Mouse (Mus musculus) midbrain, embryonic 13.5 days (tissue): ENCODE measurements at regions not wholly inside any gene's neighbourhood (a gene's known extent, or its start where the extent isn't known, plus 50 kb on each side); places are given as distances from the start of the nearest gene placed in this dataset.
"Not testable (repeated sequence)": the region's sequence is repeated elsewhere in the genome, so short reads cannot be mapped to it uniquely, and the experiment has no call there.

Experiments used
- ATAC-seq: fragments of 200-750 bp; cut with Nextera tagmentation; 2 replicates; pipeline ENCODE4 v1.8.0; 2017; ENCODE audit warnings: mild to moderate bottlenecking, moderate TSS enrichment, moderate library complexity
- H3K27ac ChIP-seq: fragments of 300-500 bp; sonication (generic); 2 replicates; pipeline ENCODE4 v1.5.1; 2015; ENCODE audit warnings: inconsistent platforms, mild to moderate bottlenecking, moderate library complexity
- H3K27me3 ChIP-seq: fragments of 300-500 bp; sonication (generic); 2 replicates; pipeline ENCODE4 v1.6.1; 2015; ENCODE audit warnings: mild to moderate bottlenecking, inconsistent platforms
- H3K36me3 ChIP-seq: fragments of 300-500 bp; sonication (generic); 2 replicates; pipeline ENCODE4 v1.6.1; 2015; ENCODE audit warnings: mild to moderate bottlenecking, inconsistent platforms
- H3K4me1 ChIP-seq: fragments of 300-500 bp; sonication (generic); replicated peaks from 2 replicates; pipeline ENCODE4 v1.6.1; 2015; ENCODE audit warnings: inconsistent platforms
- H3K4me2 ChIP-seq: fragments of 300-500 bp; sonication (generic); replicated peaks from 2 replicates; pipeline ENCODE4 v1.6.1; 2015; ENCODE audit warnings: moderate library complexity, mild to moderate bottlenecking, inconsistent platforms
- H3K4me3 ChIP-seq: fragments of 300-500 bp; sonication (generic); replicated peaks from 2 replicates; pipeline ENCODE4 v1.5.1; 2015; ENCODE audit warnings: mild to moderate bottlenecking, inconsistent platforms
- H3K9ac ChIP-seq: fragments of 300-500 bp; sonication (generic); replicated peaks from 2 replicates; pipeline ENCODE4 v1.6.1; 2015; ENCODE audit warnings: mild to moderate bottlenecking, inconsistent platforms
- H3K9me3 ChIP-seq: fragments of 300-500 bp; sonication (generic); 2 replicates; pipeline ENCODE4 v1.6.1; 2016; ENCODE audit warnings: mild to moderate bottlenecking, inconsistent platforms
- WGBS: fragments of 180-500 bp; shearing (Covaris S2); methylation state at CpG from one replicate; pipeline ENCODE4 v1.1.7; 2015; 5-methylcytosine and 5-hydroxymethylcytosine counted together

DNA sequence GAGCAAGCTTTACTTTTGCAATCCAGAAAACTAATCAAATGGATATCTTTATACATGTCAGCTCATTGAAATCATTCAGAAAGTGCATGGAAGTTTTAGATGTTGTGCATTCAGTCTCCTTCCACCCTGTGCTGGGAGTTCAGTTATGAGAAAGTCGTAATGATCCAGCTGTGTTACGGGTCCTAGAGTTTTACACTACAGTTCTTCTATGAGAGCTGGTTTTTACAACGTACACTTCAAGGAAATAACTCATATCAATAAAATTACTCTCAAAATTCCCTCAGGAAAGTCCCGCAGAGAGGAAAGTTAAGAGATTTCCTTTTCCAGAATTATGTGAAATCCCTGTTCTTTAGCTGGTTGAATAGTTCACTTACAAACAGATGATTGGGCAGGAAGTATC, 418.1 kb upstream of the Slc10a2 start:
- Histone ChIP-seq H3K27ac (no peak overlapping the region), H3K27me3 (no peaks in the 10 kb centered on the region), H3K4me2 (no peak overlapping the region), H3K4me3 (no peak overlapping the region), H3K36me3 (no peaks in the 10 kb centered on the region), H3K9ac (no peak overlapping the region), H3K4me1 (no peaks in the 10 kb centered on the region), H3K9me3 (no peaks in the 10 kb centered on the region)
- WGBS = 90% methylated on average over 4 of the region's 4 CpGs
- no peak for ATAC-seq

DNA sequence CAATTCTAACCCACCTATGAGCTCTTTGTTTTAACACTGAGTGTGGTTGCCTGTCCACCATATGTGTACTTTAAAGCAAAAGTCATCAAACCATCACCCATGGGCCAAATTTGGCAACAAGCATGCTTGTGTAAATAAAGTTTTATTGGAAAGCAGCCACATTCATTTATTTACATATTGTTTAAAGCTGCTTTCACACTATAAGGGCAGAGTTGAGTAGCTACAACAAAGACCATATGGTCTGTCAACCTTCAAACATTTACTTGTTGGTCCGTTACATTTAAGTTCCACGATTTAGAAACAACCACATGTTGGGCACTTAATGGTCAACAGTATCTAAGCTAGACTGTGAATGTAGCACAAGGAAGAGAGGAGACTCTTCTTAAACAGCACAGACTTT, 390.7 kb upstream of the Slc10a2 start:
- no peaks in the 10 kb centered on the region for H3K27me3 ChIP-seq
- 86% methylated on average over 2 of the region's 2 CpGs for WGBS
- ATAC-seq = no peak
- no peak overlapping the region for H3K4me3 ChIP-seq
- no peaks in the 10 kb centered on the region for H3K9me3 ChIP-seq
- H3K9ac ChIP-seq = no peak overlapping the region
- H3K36me3 ChIP-seq = no peaks in the 10 kb centered on the region
- H3K27ac ChIP-seq = no peak overlapping the region
- no peaks in the 10 kb centered on the region for H3K4me1 ChIP-seq
- no peak overlapping the region for H3K4me2 ChIP-seq

DNA sequence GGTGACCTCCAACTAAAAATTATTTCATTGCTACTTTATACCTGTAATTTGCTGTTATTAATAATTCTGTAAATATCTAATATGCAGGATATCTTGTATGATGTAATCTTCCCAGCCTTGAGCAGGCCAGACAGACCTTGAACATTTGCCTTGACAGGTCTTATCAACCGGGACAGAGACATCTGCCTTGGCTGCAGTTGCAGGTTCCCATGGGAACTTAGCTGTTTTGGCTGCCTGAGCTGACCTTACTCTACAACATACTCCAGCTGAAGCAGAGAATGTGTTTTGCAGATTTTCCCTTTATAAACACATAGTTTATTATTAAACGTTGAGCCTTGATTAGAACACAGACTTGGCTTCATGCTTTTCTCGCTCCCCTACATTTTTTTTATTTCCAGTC, 385.3 kb upstream of the Slc10a2 start:
- no peak for ATAC-seq
- Histone ChIP-seq H3K4me2 (no peak overlapping the region), H3K9me3 (no peaks in the 10 kb centered on the region), H3K36me3 (no peaks in the 10 kb centered on the region), H3K9ac (no peak overlapping the region), H3K27me3 (no peaks in the 10 kb centered on the region), H3K4me1 (no peaks in the 10 kb centered on the region), H3K4me3 (no peak overlapping the region), H3K27ac (no peak overlapping the region)
- 87% methylated on average over 3 of the region's 3 CpGs for WGBS

DNA sequence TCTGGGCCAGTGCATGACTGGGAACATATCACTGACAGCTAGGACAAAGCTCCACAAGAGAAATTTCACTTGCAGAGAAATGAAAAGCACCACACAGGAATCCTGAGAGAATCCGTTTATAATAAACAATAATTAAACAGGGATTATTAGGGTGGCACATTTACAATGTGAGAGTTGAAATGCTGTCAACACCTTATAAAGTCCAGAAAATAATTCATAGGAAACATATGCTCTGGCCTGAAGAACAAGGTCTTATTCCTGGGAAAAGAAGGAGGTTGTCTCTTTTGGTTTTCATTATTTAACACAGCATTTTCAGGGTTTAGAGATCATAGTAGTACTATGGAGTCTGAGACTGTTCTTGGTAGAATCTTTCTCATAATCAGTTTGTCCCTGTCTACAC, 377.8 kb upstream of the Slc10a2 start:
- Histone ChIP-seq H3K36me3 (no peaks in the 10 kb centered on the region), H3K4me3 (no peak overlapping the region), H3K9ac (no peak overlapping the region), H3K9me3 (no peaks in the 10 kb centered on the region), H3K4me1 (no peaks in the 10 kb centered on the region), H3K4me2 (no peak overlapping the region), H3K27me3 (no peaks in the 10 kb centered on the region), H3K27ac (no peak overlapping the region)
- 85% methylated on average over 1 of the region's 1 CpGs for WGBS
- ATAC-seq = no peak

DNA sequence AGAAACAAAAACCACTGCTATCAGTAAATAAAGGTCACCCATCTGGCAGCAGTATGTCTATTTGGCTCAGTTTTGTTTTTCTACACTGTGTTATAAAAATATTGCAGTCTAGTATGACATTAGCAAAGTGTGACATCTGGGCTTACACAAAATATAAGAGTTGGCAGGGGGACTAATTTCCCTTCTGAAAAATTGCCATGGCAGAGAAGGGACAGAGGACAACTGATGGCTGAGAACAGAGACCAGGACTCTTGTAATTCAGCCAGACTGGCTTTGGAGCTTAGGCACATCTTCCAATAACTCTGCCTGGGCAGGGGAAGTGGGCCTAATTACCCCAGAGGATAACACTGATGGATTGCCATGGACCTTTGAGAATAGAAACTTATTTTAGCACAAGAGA, 367.8 kb upstream of the Slc10a2 start:
- H3K4me1 ChIP-seq = no peaks in the 10 kb centered on the region
- H3K4me3 ChIP-seq = no peak overlapping the region
- H3K27me3 ChIP-seq = no peaks in the 10 kb centered on the region
- H3K9ac ChIP-seq = no peak overlapping the region
- H3K27ac ChIP-seq = no peak overlapping the region
- no peak for ATAC-seq
- H3K36me3 ChIP-seq = no peaks in the 10 kb centered on the region
- no peak overlapping the region for H3K4me2 ChIP-seq
- H3K9me3 ChIP-seq = no peaks in the 10 kb centered on the region

DNA sequence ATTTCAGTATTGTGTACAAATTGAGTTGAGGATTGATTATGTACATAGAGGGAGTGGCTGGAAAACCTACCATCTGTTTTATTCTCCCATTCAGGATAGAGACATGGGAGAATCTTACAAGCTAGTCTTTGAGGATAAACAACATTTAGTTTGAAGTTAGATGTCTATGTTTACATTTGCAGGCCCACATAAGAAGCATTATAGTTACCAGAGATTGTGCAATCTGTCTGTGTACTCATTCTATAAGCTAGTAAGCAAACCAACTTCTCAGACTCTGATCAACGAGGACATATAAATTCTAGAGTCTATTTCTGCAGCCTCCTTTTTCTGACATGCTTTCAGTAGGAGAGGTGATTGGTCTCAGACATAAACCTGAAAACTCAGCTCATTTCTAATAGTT, 367.4 kb upstream of the Slc10a2 start:
- no peak overlapping the region for H3K27ac ChIP-seq
- no peak for ATAC-seq
- H3K27me3 ChIP-seq = no peaks in the 10 kb centered on the region
- no peak overlapping the region for H3K4me2 ChIP-seq
- H3K9ac ChIP-seq = no peak overlapping the region
- H3K4me3 ChIP-seq = no peak overlapping the region
- 83% methylated on average over 1 of the region's 1 CpGs for WGBS
- no peaks in the 10 kb centered on the region for H3K9me3 ChIP-seq
- no peaks in the 10 kb centered on the region for H3K36me3 ChIP-seq
- no peaks in the 10 kb centered on the region for H3K4me1 ChIP-seq

DNA sequence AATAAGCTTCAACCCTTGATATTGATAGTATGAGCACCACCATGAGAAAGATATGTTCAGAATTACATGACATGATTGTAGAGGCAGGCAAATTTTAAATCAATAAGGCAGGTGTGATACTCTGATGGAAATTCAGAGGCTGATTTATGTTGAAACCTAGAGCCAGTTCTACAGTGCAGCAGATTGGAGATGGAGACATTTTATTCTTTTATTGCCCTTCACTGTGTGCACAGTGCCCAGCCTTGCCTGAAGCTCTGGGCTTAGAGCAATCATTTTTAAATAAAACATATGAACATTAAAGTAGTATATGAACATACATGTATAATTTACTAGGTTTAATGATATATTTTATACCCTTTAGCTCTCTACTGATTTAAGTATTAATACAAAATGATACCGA, 352.5 kb upstream of the Slc10a2 start:
- WGBS = 94% methylated on average over 1 of the region's 1 CpGs
- Histone ChIP-seq H3K9me3 (no peaks in the 10 kb centered on the region), H3K27ac (no peak overlapping the region), H3K4me2 (no peak overlapping the region), H3K9ac (no peak overlapping the region), H3K4me1 (no peaks in the 10 kb centered on the region), H3K36me3 (no peaks in the 10 kb centered on the region), H3K4me3 (no peak overlapping the region), H3K27me3 (no peaks in the 10 kb centered on the region)
- no peak for ATAC-seq

DNA sequence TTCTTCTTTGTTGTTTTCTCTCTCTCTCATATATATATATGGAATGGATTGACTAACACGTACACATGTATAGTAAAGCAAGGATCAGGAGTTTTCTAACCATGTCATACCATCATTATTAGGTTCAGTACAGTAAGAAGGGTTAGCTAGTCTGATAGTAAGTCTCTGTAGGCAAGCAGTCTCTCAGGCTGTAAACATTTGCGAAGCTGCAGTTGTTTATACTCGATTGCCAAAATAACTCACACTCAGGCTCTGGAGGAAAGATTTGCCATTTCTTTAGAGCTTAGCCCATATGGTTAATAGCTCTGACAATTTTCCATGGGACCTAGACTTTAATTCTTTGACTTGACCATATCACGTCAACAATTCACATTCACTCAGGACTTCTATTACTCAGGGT, 348.3 kb upstream of the Slc10a2 start:
- Histone ChIP-seq H3K36me3 (no peaks in the 10 kb centered on the region), H3K27me3 (no peaks in the 10 kb centered on the region), H3K9ac (no peak overlapping the region), H3K4me3 (no peak overlapping the region), H3K9me3 (no peaks in the 10 kb centered on the region), H3K4me1 (no peaks in the 10 kb centered on the region), H3K27ac (no peak overlapping the region), H3K4me2 (no peak overlapping the region)
- ATAC-seq = no peak
- WGBS = 94% methylated on average over 4 of the region's 4 CpGs

DNA sequence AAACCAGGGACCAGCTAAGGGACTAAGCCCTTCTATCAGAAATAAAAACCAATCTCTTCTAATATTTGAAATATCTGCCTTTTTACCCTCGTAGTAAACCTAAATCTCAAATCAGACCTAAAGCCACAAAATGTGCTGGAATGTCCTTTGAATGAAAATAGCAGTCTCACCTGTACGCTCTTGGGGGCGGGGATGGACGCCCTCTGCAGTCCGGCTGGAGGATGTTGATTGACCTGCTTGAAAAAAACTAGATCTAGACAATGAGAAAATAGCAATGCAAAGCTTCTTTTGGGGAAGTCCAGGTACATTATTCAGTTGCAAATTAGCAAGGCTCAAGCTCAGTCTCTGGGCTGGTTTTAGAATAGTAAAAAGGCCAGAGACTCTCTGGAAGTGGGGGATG, 337.1 kb upstream of the Slc10a2 start:
- H3K4me3 ChIP-seq, H3K9ac ChIP-seq, ATAC-seq, H3K27me3 ChIP-seq, H3K4me2 ChIP-seq, H3K4me1 ChIP-seq, H3K9me3 ChIP-seq, H3K36me3 ChIP-seq, H3K27ac ChIP-seq: not testable (repeated sequence)
- WGBS = 92% methylated on average over 5 of the region's 5 CpGs

DNA sequence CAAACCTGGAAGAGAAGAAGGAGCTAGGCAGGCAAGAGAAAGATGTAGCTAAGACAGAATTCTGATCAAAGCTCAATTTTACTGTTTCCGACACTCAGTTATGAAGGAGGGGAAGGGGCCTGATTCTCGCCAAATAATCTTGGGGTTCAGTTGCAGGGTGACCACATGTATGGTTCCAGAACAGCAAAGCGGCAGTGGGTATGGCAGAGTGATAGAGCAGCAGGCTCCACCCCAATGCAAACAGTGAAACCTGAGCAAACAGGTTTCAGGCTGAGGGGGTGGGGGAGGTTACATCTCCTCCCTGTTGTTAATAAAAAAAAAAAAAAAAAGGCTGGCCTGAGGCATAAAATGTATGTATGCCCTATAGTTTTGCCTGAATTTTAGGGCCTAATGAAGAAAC, 335.3 kb upstream of the Slc10a2 start:
- ATAC-seq, H3K27ac ChIP-seq, H3K27me3 ChIP-seq, H3K36me3 ChIP-seq, H3K9ac ChIP-seq, H3K4me1 ChIP-seq, H3K9me3 ChIP-seq, H3K4me2 ChIP-seq, H3K4me3 ChIP-seq: not testable (repeated sequence)
- 97% methylated on average over 3 of the region's 3 CpGs for WGBS

DNA sequence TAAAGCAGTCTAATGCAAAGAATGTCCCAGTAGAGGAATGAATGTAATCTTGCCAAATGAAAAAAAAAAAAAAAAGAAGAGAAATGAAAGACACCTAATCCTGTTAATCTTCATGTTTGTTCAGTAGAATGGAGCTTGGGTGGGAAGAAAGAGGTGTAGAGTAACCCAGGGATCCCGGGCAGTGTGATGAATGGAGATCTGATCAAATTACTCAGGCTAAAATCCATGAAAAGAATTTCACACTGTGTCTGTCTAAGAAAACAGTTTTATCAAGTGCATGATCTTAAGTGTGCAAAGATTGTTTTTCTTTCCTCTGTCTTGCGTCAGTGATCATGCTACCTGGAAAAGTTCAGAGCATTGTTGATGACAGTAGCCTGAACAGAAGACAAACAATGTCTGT, 333.9 kb upstream of the Slc10a2 start:
- no peak overlapping the region for H3K4me3 ChIP-seq
- H3K27me3 ChIP-seq = no peaks in the 10 kb centered on the region
- H3K36me3 ChIP-seq = no peaks in the 10 kb centered on the region
- H3K27ac ChIP-seq = no peak overlapping the region
- H3K4me2 ChIP-seq = no peak overlapping the region
- H3K9ac ChIP-seq = no peak overlapping the region
- peaks cover 9% of the 10 kb centered on the region for H3K9me3 ChIP-seq
- WGBS = 16% methylated on average over 2 of the region's 2 CpGs
- H3K4me1 ChIP-seq = no peaks in the 10 kb centered on the region
- ATAC-seq = no peak

DNA sequence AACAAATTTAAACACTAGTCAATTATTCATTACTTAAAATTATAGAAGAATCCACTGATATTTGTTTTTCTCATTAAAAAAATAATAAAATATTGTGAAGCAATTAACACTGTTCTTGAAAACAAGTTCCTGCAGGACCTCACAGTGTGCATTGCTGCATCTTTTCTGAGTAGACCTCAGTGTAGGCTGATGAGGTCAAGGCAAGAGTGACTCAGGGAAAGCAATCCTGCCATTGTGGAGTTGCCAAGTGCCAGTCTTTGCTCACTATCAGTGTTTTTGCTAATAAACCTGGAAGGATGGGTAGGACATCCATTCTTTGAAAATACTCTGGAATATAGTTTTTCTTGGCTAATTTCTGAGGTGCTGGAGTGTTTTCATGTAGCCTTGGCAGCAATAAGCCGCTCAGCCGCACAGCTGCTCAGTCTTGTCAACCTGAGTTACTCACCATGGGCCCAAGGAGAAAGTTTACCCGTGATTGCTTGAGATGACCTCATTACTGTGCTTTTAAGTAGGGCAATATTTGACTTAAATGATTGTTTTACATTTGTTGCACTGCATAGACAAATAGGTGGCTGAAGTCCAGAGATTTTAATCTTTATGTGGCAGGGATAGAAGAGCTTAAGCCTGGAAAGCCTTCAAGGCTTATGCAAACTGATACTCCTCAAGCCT, 323.3 kb upstream of the Slc10a2 start:
- 82% methylated on average over 3 of the region's 3 CpGs for WGBS

DNA sequence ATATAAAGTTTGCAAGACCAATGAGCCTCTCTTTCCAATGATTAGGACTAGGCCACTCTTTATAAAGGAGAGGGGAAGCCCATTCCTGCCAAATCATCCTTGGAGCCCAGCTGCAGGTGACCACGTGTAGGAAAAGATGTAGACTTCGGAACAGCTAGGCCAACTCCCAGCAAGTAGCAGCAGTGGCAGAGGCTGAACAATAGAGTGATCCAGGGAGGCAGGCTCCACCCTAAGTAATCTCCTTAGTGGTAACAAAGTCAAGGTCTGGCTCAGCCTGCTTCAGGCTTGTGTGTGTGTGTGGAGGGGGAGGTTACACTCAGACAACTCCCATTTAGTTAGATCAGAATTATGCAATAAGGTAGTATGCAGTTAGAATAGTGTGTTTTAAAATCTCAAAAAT, 311.7 kb upstream of the Slc10a2 start:
- H3K9me3 ChIP-seq, H3K36me3 ChIP-seq, H3K9ac ChIP-seq, H3K4me1 ChIP-seq, H3K4me3 ChIP-seq, ATAC-seq, H3K27me3 ChIP-seq, H3K27ac ChIP-seq, H3K4me2 ChIP-seq: not testable (repeated sequence)
- WGBS = 14% methylated on average over 2 of the region's 2 CpGs

More for the DNA sequence above, 323.3 kb upstream of the Slc10a2 start:
- H3K9ac ChIP-seq = no peak overlapping the region
- H3K4me3 ChIP-seq = no peak overlapping the region
- H3K27me3 ChIP-seq = no peaks in the 10 kb centered on the region
- H3K9me3 ChIP-seq = no peaks in the 10 kb centered on the region
- no peak overlapping the region for H3K27ac ChIP-seq
- no peaks in the 10 kb centered on the region for H3K4me1 ChIP-seq
- no peak for ATAC-seq
- no peak overlapping the region for H3K4me2 ChIP-seq
- no peaks in the 10 kb centered on the region for H3K36me3 ChIP-seq
